In genomic region chr7:49494654-49495053, GRCm38 (mm10) we compare ENCODE assay signal across 18 mouse cellular contexts.
DNase-seq lines count a peak whose midpoint lies in the region; ATAC-seq and TF ChIP-seq lines count a peak whose summit lies in the region.
"Had no signal": no experiment of that assay in that cellular context is flagged by ENCODE, and none has a peak within 500 bp of the region (broad histone marks: within the 10 kb centered on the region; RNA-seq: fewer than 3 reads in every experiment).

No protein-coding gene starts in this region.

- H3K27ac ChIP-seq in forebrain, embryonic 13.5 days: peak overlapping the region; percentile 85; the same call in 1 of the 2 replicates
- no peak overlapping the region for H3K27ac ChIP-seq in forebrain, embryonic 11.5 days (ENCODE audit: low read depth, low read length)
- peak overlapping the region; percentile 48; the same call in 1 of the 2 replicates for H3K27ac ChIP-seq in left cerebral cortex, adult 2 months
- H3K27ac ChIP-seq in forebrain, postnatal 0 days (ENCODE audit: low read depth, low read length): peak overlapping the region; percentile 54; the same call in 1 of the 2 replicates
- H3K27ac ChIP-seq: hindbrain, embryonic 13.5 days; liver, embryonic 14.5 days; neural tube, embryonic 12.5 days had no signal

- no peaks in the 10 kb centered on the region for H3K36me3 ChIP-seq in forebrain, embryonic 13.5 days (ENCODE audit: poor library complexity, severe bottlenecking)
- H3K36me3 ChIP-seq in forebrain, embryonic 11.5 days (ENCODE audit: control insufficient read depth, insufficient read depth, low read length): no peaks in the 10 kb centered on the region
- H3K36me3 ChIP-seq in forebrain, postnatal 0 days (ENCODE audit: insufficient read depth): peaks cover 21% of the 10 kb centered on the region

- ATAC-seq in forebrain, embryonic 13.5 days: no peak; the same call in 1 of the 2 replicates
- ATAC-seq in forebrain, embryonic 11.5 days (replicated peaks; ENCODE audit: low FRiP score): no peak
- ATAC-seq in forebrain, postnatal 0 days: peak; percentile 34; the same call in 1 of the 2 replicates
- ATAC-seq: lung, postnatal 0 days; Patski had no signal

- no peak for TF ChIP-seq CTCF in left cerebral cortex, adult 2 months (IDR thresholded peaks at IDR 0.05)
- TF ChIP-seq CTCF in forebrain, postnatal 0 days (IDR thresholded peaks at IDR 0.05; ENCODE audit: low read depth): no peak

- no peak overlapping the region for H3K4me2 ChIP-seq in forebrain, embryonic 13.5 days
- H3K4me2 ChIP-seq in forebrain, embryonic 11.5 days (ENCODE audit: low read depth, low read length, severe bottlenecking): no peak overlapping the region
- no peak overlapping the region for H3K4me2 ChIP-seq in forebrain, postnatal 0 days (ENCODE audit: low read depth)
- H3K4me2 ChIP-seq: hindbrain, embryonic 13.5 days; neural tube, embryonic 12.5 days had no signal

- WGBS in forebrain, embryonic 13.5 days: 81% methylated on average over 6 of the region's 6 CpGs
- 85% methylated on average over 6 of the region's 6 CpGs for WGBS in forebrain, embryonic 11.5 days
- 53% methylated on average over 6 of the region's 6 CpGs for WGBS in forebrain, postnatal 0 days

- no peaks in the 10 kb centered on the region for H3K9me3 ChIP-seq in forebrain, embryonic 13.5 days (replicated peaks)
- H3K9me3 ChIP-seq in forebrain, embryonic 11.5 days (ENCODE audit: control insufficient read depth, low read length): no peaks in the 10 kb centered on the region
- no peaks in the 10 kb centered on the region for H3K9me3 ChIP-seq in forebrain, postnatal 0 days (ENCODE audit: low read length)
- H3K9me3 ChIP-seq: hindbrain, embryonic 13.5 days; neural tube, embryonic 12.5 days had no signal

- H3K4me3 ChIP-seq in forebrain, embryonic 13.5 days: no peak overlapping the region
- no peak overlapping the region for H3K4me3 ChIP-seq in forebrain, embryonic 11.5 days (ENCODE audit: low read depth, low read length)
- H3K4me3 ChIP-seq in left cerebral cortex, adult 2 months: no peak overlapping the region
- no peak overlapping the region for H3K4me3 ChIP-seq in forebrain, postnatal 0 days (ENCODE audit: low read depth, low read length)
- H3K4me3 ChIP-seq: hindbrain, embryonic 13.5 days; neural tube, embryonic 12.5 days had no signal

- intact Hi-C loops in left cerebral cortex, adult 2 months (cut with DNase I): loop anchor here (5.0 kb wide), 1 partner anchor 108 kb away; no protein-coding TSS in a partner anchor
- intact Hi-C loops in left cerebral cortex, postnatal 10 days (cut with DNase I): no loop called here

- no peak overlapping the region for H3K9ac ChIP-seq in forebrain, embryonic 13.5 days
- no peak overlapping the region for H3K9ac ChIP-seq in forebrain, embryonic 11.5 days (ENCODE audit: low read length)
- no peak overlapping the region for H3K9ac ChIP-seq in forebrain, postnatal 0 days
- H3K9ac ChIP-seq: hindbrain, embryonic 13.5 days; liver, embryonic 14.5 days; neural tube, embryonic 12.5 days had no signal

- H3K27me3 ChIP-seq in forebrain, embryonic 13.5 days: no peaks in the 10 kb centered on the region
- no peaks in the 10 kb centered on the region; the same call in 1 of the 2 replicates for H3K27me3 ChIP-seq in forebrain, embryonic 11.5 days (ENCODE audit: control insufficient read depth, insufficient read depth, low read length)
- no peaks in the 10 kb centered on the region for H3K27me3 ChIP-seq in forebrain, postnatal 0 days (ENCODE audit: insufficient read depth, low read length)
- H3K27me3 ChIP-seq: hindbrain, embryonic 13.5 days; neural tube, embryonic 12.5 days; Patski had no signal

- H3K4me1 ChIP-seq in forebrain, embryonic 13.5 days: peaks cover 37% of the 10 kb centered on the region
- peaks cover 18% of the 10 kb centered on the region for H3K4me1 ChIP-seq in forebrain, embryonic 11.5 days (replicated peaks; ENCODE audit: control insufficient read depth, insufficient read depth, low read length)
- H3K4me1 ChIP-seq in forebrain, postnatal 0 days (ENCODE audit: insufficient read depth): peaks cover 15% of the 10 kb centered on the region

- no peak for DNase-seq in forebrain, embryonic 11.5 days (ENCODE audit: low spot score)
- peak; percentile 47 to 56 for DNase-seq in left cerebral cortex, adult 2 months (ENCODE audit: extremely low spot score in 1 of 2, low spot score in 2 of 2)
- no peak for DNase-seq in left cerebral cortex, postnatal 10 days (ENCODE audit: extremely low spot score in 1 of 2, low spot score in 2 of 2)
- DNase-seq in forebrain, postnatal 0 days: peak; percentile 57
- DNase-seq in right cerebral cortex, postnatal 36 days (ENCODE audit: low spot score in 2 of 2): peak; percentile 70 to 81
- no peak for DNase-seq in gastrocnemius, postnatal 10 days
- DNase-seq in gastrocnemius, adult 18-20 months (ENCODE audit: low spot score): no peak
- DNase-seq: cerebellum, adult 2 months; heart, postnatal 10 days; kidney, adult 11 months; kidney, postnatal 4 days; thymus, postnatal 25 days had no signal

Comparison
In these comparisons a context has a peak if more than half of its experiments do, and no peak if none do; other contexts are left out.
1. DNase-seq: peak in left cerebral cortex, adult 2 months (2 of 2), forebrain, postnatal 0 days (single experiment) and right cerebral cortex, postnatal 36 days (2 of 2); none in forebrain, embryonic 11.5 days (single experiment), left cerebral cortex, postnatal 10 days (0 of 2), gastrocnemius, postnatal 10 days (single experiment) and gastrocnemius, adult 18-20 months (single experiment).